In the genomic region with DNA sequence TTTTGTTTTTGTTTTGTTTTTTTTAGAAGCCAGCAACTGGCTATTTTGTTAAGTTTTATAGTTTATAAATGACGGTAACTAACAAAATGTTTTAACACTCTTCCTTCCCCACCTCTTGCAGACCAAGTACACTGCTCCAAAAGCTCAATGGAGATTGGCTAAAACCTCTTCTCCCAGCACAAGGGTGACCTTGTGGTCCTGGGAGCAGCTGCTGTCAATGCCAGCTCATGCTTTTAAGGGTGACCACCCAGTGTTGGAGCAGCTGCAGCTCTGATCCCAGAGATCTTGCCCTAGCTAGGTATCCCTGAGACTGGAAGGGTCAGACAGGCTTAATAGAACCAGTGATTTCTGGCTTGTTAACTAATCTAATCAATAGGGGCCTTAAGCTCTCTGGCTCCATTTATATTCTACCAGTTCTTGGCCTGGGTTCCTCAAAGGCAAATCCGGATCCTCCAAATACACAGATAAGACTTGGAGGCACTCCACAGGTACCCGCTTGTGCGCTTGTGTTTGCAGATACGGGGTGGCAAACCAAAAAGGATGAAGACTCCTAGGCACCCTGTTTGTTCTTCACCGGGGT, we compare ENCODE assay signal across 8 mouse cellular contexts. TPM values are rescaled to one million over a fixed set of nuclear protein-coding genes. Genes with fewer than 3 reads are reported as not detected.
DNase-seq lines count a peak whose midpoint lies in the region; ATAC-seq and TF ChIP-seq lines count a peak whose summit lies in the region.

No protein-coding gene starts in this region.

- H3K4me3 ChIP-seq in lung, postnatal 0 days (ENCODE audit: low read depth, low read length), result peak overlapping the region; percentile 41
- H3K4me3 ChIP-seq in forebrain, embryonic 12.5 days (replicated peaks), result peak overlapping the region; percentile 43
- H3K4me3 ChIP-seq in liver, embryonic 12.5 days, result peak overlapping the region; percentile 44
- peak overlapping the region; percentile 29 for H3K4me3 ChIP-seq in stomach, embryonic 14.5 days (ENCODE audit: low read depth, low read length)
- no peak overlapping the region for H3K4me3 ChIP-seq in lung, adult 2 months (replicated peaks; ENCODE audit: extremely low read depth, low read depth, low read length)

- no peak overlapping the region for H3K9ac ChIP-seq in lung, postnatal 0 days (replicated peaks; ENCODE audit: low read depth)
- H3K9ac ChIP-seq in forebrain, embryonic 12.5 days, result no peak overlapping the region
- H3K9ac ChIP-seq in liver, embryonic 12.5 days, result no peak overlapping the region
- H3K9ac ChIP-seq in stomach, embryonic 14.5 days (replicated peaks; ENCODE audit: low read depth, low read length), result no peak overlapping the region

- peaks cover 6% of the 10 kb centered on the region; the same call in 1 of the 2 replicates for H3K4me1 ChIP-seq in lung, postnatal 0 days (ENCODE audit: insufficient read depth, low read depth, low read length)
- peaks cover 16% of the 10 kb centered on the region for H3K4me1 ChIP-seq in forebrain, embryonic 12.5 days
- peaks cover 8% of the 10 kb centered on the region; the same call in 1 of the 2 replicates for H3K4me1 ChIP-seq in liver, embryonic 12.5 days
- no peaks in the 10 kb centered on the region for H3K4me1 ChIP-seq in stomach, embryonic 14.5 days (ENCODE audit: control insufficient read depth, insufficient read depth, low read length)
- no peaks in the 10 kb centered on the region for H3K4me1 ChIP-seq in lung, adult 2 months (ENCODE audit: control insufficient read depth, insufficient read depth, low read length)

- H3K27ac ChIP-seq in lung, postnatal 0 days (ENCODE audit: low read length), result no peak overlapping the region
- no peak overlapping the region for H3K27ac ChIP-seq in forebrain, embryonic 12.5 days
- H3K27ac ChIP-seq in liver, embryonic 12.5 days, result no peak overlapping the region
- no peak overlapping the region for H3K27ac ChIP-seq in stomach, embryonic 14.5 days (ENCODE audit: low read length)

- no peaks in the 10 kb centered on the region for H3K27me3 ChIP-seq in lung, postnatal 0 days (replicated peaks; ENCODE audit: insufficient read depth, low read length)
- peaks cover 18% of the 10 kb centered on the region for H3K27me3 ChIP-seq in forebrain, embryonic 12.5 days
- H3K27me3 ChIP-seq in liver, embryonic 12.5 days (replicated peaks), result peaks cover 26% of the 10 kb centered on the region
- H3K27me3 ChIP-seq in stomach, embryonic 14.5 days (ENCODE audit: control insufficient read depth, insufficient read depth, low read length), result no peaks in the 10 kb centered on the region

- H3K36me3 ChIP-seq in lung, postnatal 0 days (ENCODE audit: insufficient read depth, low read length), result no peaks in the 10 kb centered on the region
- H3K36me3 ChIP-seq in forebrain, embryonic 12.5 days (replicated peaks), result no peaks in the 10 kb centered on the region
- H3K36me3 ChIP-seq in liver, embryonic 12.5 days, result no peaks in the 10 kb centered on the region
- H3K36me3 ChIP-seq in stomach, embryonic 14.5 days (ENCODE audit: control insufficient read depth, insufficient read depth, low read length), result no peaks in the 10 kb centered on the region

- no peak for ATAC-seq in lung, postnatal 0 days
- ATAC-seq in forebrain, embryonic 12.5 days (ENCODE audit: low FRiP score), result no peak
- ATAC-seq in liver, embryonic 12.5 days, result no peak
- ATAC-seq in stomach, embryonic 14.5 days (ENCODE audit: insufficient number of reproducible peaks, insufficient read depth, low FRiP score, low read depth), result no peak
- ATAC-seq in inflammation-experienced regulatory T-cells, adult 6 months, result no peak

- 20% methylated on average over 6 of the region's 6 CpGs for WGBS in lung, postnatal 0 days
- WGBS in forebrain, embryonic 12.5 days, result 20% methylated on average over 6 of the region's 6 CpGs
- WGBS in liver, embryonic 12.5 days (ENCODE audit: insufficient replicate concordance), result 24% methylated on average over 6 of the region's 6 CpGs
- 18% methylated on average over 6 of the region's 6 CpGs for WGBS in stomach, embryonic 14.5 days
- WGBS in lung, adult 2 months, result 17% methylated on average over 6 of the region's 6 CpGs

- no peak for TF ChIP-seq EP300 in lung, postnatal 0 days (IDR thresholded peaks at IDR 0.05)

- H3K4me2 ChIP-seq in lung, postnatal 0 days (replicated peaks; ENCODE audit: low read depth, low read length), result peak overlapping the region; percentile 84
- peak overlapping the region; percentile 73 for H3K4me2 ChIP-seq in forebrain, embryonic 12.5 days
- H3K4me2 ChIP-seq in liver, embryonic 12.5 days, result peak overlapping the region; percentile 69
- H3K4me2 ChIP-seq in stomach, embryonic 14.5 days (replicated peaks; ENCODE audit: low read depth, low read length), result peak overlapping the region; percentile 85

- TF ChIP-seq CTCF in lung, postnatal 0 days (IDR thresholded peaks at IDR 0.05), result no peak
- TF ChIP-seq CTCF in lung, adult 2 months (IDR thresholded peaks at IDR 0.05; ENCODE audit: insufficient read depth, low read length), result no peak

- no peaks in the 10 kb centered on the region for H3K9me3 ChIP-seq in lung, postnatal 0 days (ENCODE audit: low read length)
- H3K9me3 ChIP-seq in forebrain, embryonic 12.5 days, result no peaks in the 10 kb centered on the region
- H3K9me3 ChIP-seq in liver, embryonic 12.5 days (replicated peaks), result no peaks in the 10 kb centered on the region
- no peaks in the 10 kb centered on the region for H3K9me3 ChIP-seq in stomach, embryonic 14.5 days (ENCODE audit: control insufficient read depth, low read depth, low read length)

- no peak for TF ChIP-seq POLR2A in lung, adult 2 months (IDR thresholded peaks at IDR 0.05; ENCODE audit: borderline replicate concordance, extremely low read depth, low read depth, low read length)

- DNase-seq in lung, postnatal 0 days (ENCODE audit: low spot score), result no peak
- DNase-seq in lung, postnatal 36 days, result no peak
- DNase-seq in right cerebral cortex, postnatal 14 days, result no peak
- no peak for DNase-seq in lung, adult 2 months

RNA-seq across cellular contexts. Expression of gene Slc37a2, which starts 0.9 kb away (rescaled TPM):
- 1.2 and 1.4 TPM in 2 replicates for polyA plus RNA-seq in lung, postnatal 0 days (2015; fragmentation: Nextera tagmentation; extraction: Ambion mirVana)
- 1.1 TPM in 2 replicates for polyA plus RNA-seq in forebrain, embryonic 12.5 days (2016; fragmentation: Nextera tagmentation; extraction: Ambion mirVana)
- 1.5 TPM in 2 replicates for polyA plus RNA-seq in liver, embryonic 12.5 days (2016; fragmentation: Nextera tagmentation; extraction: Ambion mirVana)
- polyA plus RNA-seq in stomach, embryonic 14.5 days (2014; fragmentation: Nextera tagmentation; extraction: Ambion mirVana), result 1.1 and 2.1 TPM in 2 replicates
- polyA plus RNA-seq in inflammation-experienced regulatory T-cells, adult 6 months (2017; shearing (Covaris generic)), result 1 to 10 TPM; 2.5 to 3.6 (median 2.6) TPM
- polyA plus RNA-seq in lung, adult 2 months (2012; rRNA removed), result 4.4 and 6.5 TPM in 2 replicates

RNA-seq across cellular contexts. Expression of gene Tmem218, which starts 46.6 kb away (rescaled TPM):
- 10.0 and 11.9 TPM in 2 replicates for polyA plus RNA-seq in lung, postnatal 0 days (2015; fragmentation: Nextera tagmentation; extraction: Ambion mirVana)
- polyA plus RNA-seq in forebrain, embryonic 12.5 days (2016; fragmentation: Nextera tagmentation; extraction: Ambion mirVana), result 12.0 and 13.6 TPM in 2 replicates
- polyA plus RNA-seq in liver, embryonic 12.5 days (2016; fragmentation: Nextera tagmentation; extraction: Ambion mirVana), result 3.9 TPM in 2 replicates
- polyA plus RNA-seq in stomach, embryonic 14.5 days (2014; fragmentation: Nextera tagmentation; extraction: Ambion mirVana), result 12.5 and 13.3 TPM in 2 replicates
- polyA plus RNA-seq in inflammation-experienced regulatory T-cells, adult 6 months (2017; shearing (Covaris generic)), result 1 to 10 TPM; 2.4 to 5.2 (median 4.1) TPM
- 2.3 and 3.1 TPM in 2 replicates for polyA plus RNA-seq in lung, adult 2 months (2012; rRNA removed)
